Mouse (Mus musculus): ENCODE measurements around the gene Nat8f4. TPM values are rescaled to one million over a fixed set of nuclear protein-coding genes. Genes with fewer than 3 reads are reported as not detected.
A peak's percentile ranks its signal among the peaks of the same experiment; 100 is the strongest.

The Nat8f4 gene
- polyA plus RNA-seq, 1 experiment from 2014 or later = 1.8 TPM

DNA sequence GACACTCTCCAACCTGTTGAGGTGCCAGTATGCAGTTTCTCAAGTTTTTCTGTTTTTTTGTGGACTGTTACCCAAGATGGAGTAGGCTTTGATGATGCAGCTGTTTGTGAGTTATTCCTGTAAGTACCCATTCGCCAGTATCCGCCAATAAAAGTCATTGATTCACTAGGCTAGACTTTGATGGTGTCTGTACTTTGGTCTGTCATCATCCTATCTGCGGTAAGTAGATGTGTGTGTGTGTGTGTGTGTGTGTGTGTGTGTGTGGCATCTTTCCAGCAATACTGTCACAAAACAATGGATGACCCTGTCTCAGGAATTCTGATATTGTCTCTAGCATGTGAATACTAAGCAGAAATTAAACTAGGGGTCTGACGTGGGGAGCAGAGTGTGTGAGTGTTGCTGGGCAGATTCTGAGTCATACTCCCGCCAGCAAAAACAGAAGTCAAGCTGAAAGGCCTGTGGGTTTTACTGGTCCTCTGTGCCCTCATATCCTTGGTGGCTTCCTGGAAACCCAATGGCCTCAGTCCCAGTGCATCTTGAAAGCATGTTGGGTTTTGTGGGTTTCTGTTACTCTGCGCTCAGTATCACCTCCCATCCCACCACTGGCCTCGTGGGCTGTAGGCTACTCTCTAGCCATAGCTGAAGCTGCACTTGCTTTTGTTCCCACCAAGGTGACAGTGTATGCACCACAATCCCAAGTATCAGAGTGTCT lies 53.5 kb downstream of the Nat8f4 start:
- 94% methylated on average over 7 of the region's 7 CpGs for WGBS
- no peaks in the 10 kb centered on the region for H3K36me3 ChIP-seq
- DNase-seq (ENCODE audit: low spot score) = no peak
- no peaks in the 10 kb centered on the region for H3K27me3 ChIP-seq (ENCODE audit: low read depth, poor library complexity, severe bottlenecking)
- H3K27ac ChIP-seq = no peak overlapping the region
- H3K4me3 ChIP-seq = no peak overlapping the region
- no peaks in the 10 kb centered on the region for H3K9me3 ChIP-seq (replicated peaks)
- H3K4me1 ChIP-seq = peaks cover 3% of the 10 kb centered on the region; the same call in 1 of the 2 replicates

GRCm38 (mm10) chr6:85849240-85849639 lies 55.4 kb downstream of the Nat8f4 start:
- Histone ChIP-seq H3K27me3 (ENCODE audit: low read depth, poor library complexity, severe bottlenecking) (no peaks in the 10 kb centered on the region), H3K4me1 (peaks cover under 1% of the 10 kb centered on the region; the same call in 1 of the 2 replicates), H3K4me3 (no peak overlapping the region), H3K27ac (0 out of 2 replicates have a peak overlapping the region, but pooled peaks have one; percentile 0), H3K9me3 (replicated peaks) (no peaks in the 10 kb centered on the region), H3K36me3 (no peaks in the 10 kb centered on the region)
- DNase-seq (ENCODE audit: low spot score) = no peak
- WGBS = 58% methylated on average over 2 of the region's 2 CpGs

Other genes with a start within 250 kb of the Nat8f4 start
- gene Nat8f7, start 191.7 kb downstream of the Nat8f4 start, polyA plus RNA-seq (2016; fragmentation: Nextera tagmentation; extraction: Ambion mirVana) = not detected in 2 replicates
- 0.11 and 0.21 TPM in 2 replicates for gene Nat8f3, start 139.1 kb downstream of the Nat8f4 start, polyA plus RNA-seq (2016; fragmentation: Nextera tagmentation; extraction: Ambion mirVana)
- gene Nat8f6, start 83.9 kb downstream of the Nat8f4 start, polyA plus RNA-seq (2016; fragmentation: Nextera tagmentation; extraction: Ambion mirVana) = not detected in 2 replicates
- gene Nat8f5, start 83.9 kb downstream of the Nat8f4 start, polyA plus RNA-seq (2016; fragmentation: Nextera tagmentation; extraction: Ambion mirVana) = not detected in 2 replicates
- gene Nat8, start 72.8 kb downstream of the Nat8f4 start, polyA plus RNA-seq (2016; fragmentation: Nextera tagmentation; extraction: Ambion mirVana) = not detected in 2 replicates
- not detected in 2 replicates for gene Nat8f2, start 35.7 kb downstream of the Nat8f4 start, polyA plus RNA-seq (2016; fragmentation: Nextera tagmentation; extraction: Ambion mirVana)
- 27.5 and 32.5 TPM in 2 replicates for gene Tprkb, start 7.0 kb upstream of the Nat8f4 start, polyA plus RNA-seq (2016; fragmentation: Nextera tagmentation; extraction: Ambion mirVana)
- 3.2 and 5.2 TPM in 2 replicates for gene Nat8f1, start 10.8 kb upstream of the Nat8f4 start, polyA plus RNA-seq (2016; fragmentation: Nextera tagmentation; extraction: Ambion mirVana)
- 39.0 and 45.0 TPM in 2 replicates for gene Dusp11, start 56.8 kb upstream of the Nat8f4 start, polyA plus RNA-seq (2016; fragmentation: Nextera tagmentation; extraction: Ambion mirVana)
- not detected in 2 replicates for gene Figla, start 111.3 kb upstream of the Nat8f4 start, polyA plus RNA-seq (2016; fragmentation: Nextera tagmentation; extraction: Ambion mirVana)
- 6.1 and 7.7 TPM in 2 replicates for gene Add2, start 123.8 kb upstream of the Nat8f4 start, polyA plus RNA-seq (2016; fragmentation: Nextera tagmentation; extraction: Ambion mirVana)